Mouse (Mus musculus): ENCODE data around the gene Ovol3. TPM values are rescaled to one million over a fixed set of nuclear protein-coding genes. Genes with fewer than 3 reads are reported as not detected.

Ovol3 gene
- polyA plus RNA-seq, 1 experiment = 0.12 TPM

GRCm38 (mm10) chr7:30200200-30200599 is 35.3 kb downstream of the Ovol3 start:
- no peak for TF ChIP-seq CTCF (IDR thresholded peaks at IDR 0.05; ENCODE audit: borderline replicate concordance, extremely low read depth, insufficient read depth, insufficient read length)
- no peak for TF ChIP-seq POLR2A (IDR thresholded peaks at IDR 0.05; ENCODE audit: borderline replicate concordance, extremely low read depth, insufficient read depth, insufficient read length, poor library complexity, severe bottlenecking)
- no peak for DNase-seq (ENCODE audit: low read depth)

- no peak for DNase-seq (ENCODE audit: low read depth)
- TF ChIP-seq CTCF (IDR thresholded peaks at IDR 0.05; ENCODE audit: borderline replicate concordance, extremely low read depth, insufficient read depth, insufficient read length) (no peak), POLR2A (IDR thresholded peaks at IDR 0.05; ENCODE audit: borderline replicate concordance, extremely low read depth, insufficient read depth, insufficient read length, poor library complexity, severe bottlenecking) (no peak)
Measured at GRCm38 (mm10) chr7:30199498-30200139, 35.9 kb downstream of the Ovol3 start.

GRCm38 (mm10) chr7:30198481-30198971 is 37.0 kb downstream of the Ovol3 start, which contains the start of gene Capns1:
Capns1 (minus strand) TSS chr7:30198811.
- TF ChIP-seq POLR2A (IDR thresholded peaks at IDR 0.05; ENCODE audit: borderline replicate concordance, extremely low read depth, insufficient read depth, insufficient read length, poor library complexity, severe bottlenecking) (no peak), CTCF (IDR thresholded peaks at IDR 0.05; ENCODE audit: borderline replicate concordance, extremely low read depth, insufficient read depth, insufficient read length) (peak; percentile 82; the same call in 1 of the 2 replicates)
- peak; percentile 92 for DNase-seq (ENCODE audit: low read depth)

GRCm38 (mm10) chr7:30197592-30198129 is 37.9 kb downstream of the Ovol3 start:
- TF ChIP-seq CTCF (IDR thresholded peaks at IDR 0.05; ENCODE audit: borderline replicate concordance, extremely low read depth, insufficient read depth, insufficient read length) = no peak
- TF ChIP-seq POLR2A (IDR thresholded peaks at IDR 0.05; ENCODE audit: borderline replicate concordance, extremely low read depth, insufficient read depth, insufficient read length, poor library complexity, severe bottlenecking) = no peak
- no peak for DNase-seq (ENCODE audit: low read depth)

GRCm38 (mm10) chr7:30196171-30196570 is 39.4 kb downstream of the Ovol3 start:
- TF ChIP-seq CTCF (IDR thresholded peaks at IDR 0.05; ENCODE audit: borderline replicate concordance, extremely low read depth, insufficient read depth, insufficient read length) = no peak
- TF ChIP-seq POLR2A (IDR thresholded peaks at IDR 0.05; ENCODE audit: borderline replicate concordance, extremely low read depth, insufficient read depth, insufficient read length, poor library complexity, severe bottlenecking) = no peak
- no peak for DNase-seq (ENCODE audit: low read depth)

- no peak for TF ChIP-seq POLR2A (IDR thresholded peaks at IDR 0.05; ENCODE audit: borderline replicate concordance, extremely low read depth, insufficient read depth, insufficient read length, poor library complexity, severe bottlenecking)
- no peak for TF ChIP-seq CTCF (IDR thresholded peaks at IDR 0.05; ENCODE audit: borderline replicate concordance, extremely low read depth, insufficient read depth, insufficient read length)
- DNase-seq (ENCODE audit: low read depth) = no peak
Measured at GRCm38 (mm10) chr7:30195461-30195860, 40.1 kb downstream of the Ovol3 start.

GRCm38 (mm10) chr7:30194884-30195283 is 40.6 kb downstream of the Ovol3 start:
- DNase-seq (ENCODE audit: low read depth) = peak; percentile 98

GRCm38 (mm10) chr7:30194101-30194831 is 41.3 kb downstream of the Ovol3 start:
- TF ChIP-seq CTCF (IDR thresholded peaks at IDR 0.05; ENCODE audit: borderline replicate concordance, extremely low read depth, insufficient read depth, insufficient read length) (no peak), POLR2A (IDR thresholded peaks at IDR 0.05; ENCODE audit: borderline replicate concordance, extremely low read depth, insufficient read depth, insufficient read length, poor library complexity, severe bottlenecking) (no peak)
- DNase-seq (ENCODE audit: low read depth) = no peak

More at GRCm38 (mm10) chr7:30194884-30195283, 40.6 kb downstream of the Ovol3 start:
- TF ChIP-seq POLR2A (IDR thresholded peaks at IDR 0.05; ENCODE audit: borderline replicate concordance, extremely low read depth, insufficient read depth, insufficient read length, poor library complexity, severe bottlenecking) (peak; percentile 53; the same call in 1 of the 2 replicates), CTCF (IDR thresholded peaks at IDR 0.05; ENCODE audit: borderline replicate concordance, extremely low read depth, insufficient read depth, insufficient read length) (no peak)

GRCm38 (mm10) chr7:30193581-30194100 is 41.9 kb downstream of the Ovol3 start:
- peak; percentile 16; the same call in 1 of the 2 replicates for TF ChIP-seq POLR2A (IDR thresholded peaks at IDR 0.05; ENCODE audit: borderline replicate concordance, extremely low read depth, insufficient read depth, insufficient read length, poor library complexity, severe bottlenecking)
- TF ChIP-seq CTCF (IDR thresholded peaks at IDR 0.05; ENCODE audit: borderline replicate concordance, extremely low read depth, insufficient read depth, insufficient read length) = no peak
- peak; percentile 92 for DNase-seq (ENCODE audit: low read depth)

- TF ChIP-seq CTCF (IDR thresholded peaks at IDR 0.05; ENCODE audit: borderline replicate concordance, extremely low read depth, insufficient read depth, insufficient read length) = no peak
- TF ChIP-seq POLR2A (IDR thresholded peaks at IDR 0.05; ENCODE audit: borderline replicate concordance, extremely low read depth, insufficient read depth, insufficient read length, poor library complexity, severe bottlenecking) = no peak
Measured at GRCm38 (mm10) chr7:30193013-30193412, 42.5 kb downstream of the Ovol3 start.

GRCm38 (mm10) chr7:30192088-30192487 is 43.4 kb downstream of the Ovol3 start:
- no peak for TF ChIP-seq POLR2A (IDR thresholded peaks at IDR 0.05; ENCODE audit: borderline replicate concordance, extremely low read depth, insufficient read depth, insufficient read length, poor library complexity, severe bottlenecking)
- no peak for TF ChIP-seq CTCF (IDR thresholded peaks at IDR 0.05; ENCODE audit: borderline replicate concordance, extremely low read depth, insufficient read depth, insufficient read length)
- DNase-seq (ENCODE audit: low read depth) = no peak

More at GRCm38 (mm10) chr7:30193013-30193412, 42.5 kb downstream of the Ovol3 start:
- DNase-seq (ENCODE audit: low read depth) = no peak
